ENCODE assay signal across 8 mouse cellular contexts in the genomic region with DNA sequence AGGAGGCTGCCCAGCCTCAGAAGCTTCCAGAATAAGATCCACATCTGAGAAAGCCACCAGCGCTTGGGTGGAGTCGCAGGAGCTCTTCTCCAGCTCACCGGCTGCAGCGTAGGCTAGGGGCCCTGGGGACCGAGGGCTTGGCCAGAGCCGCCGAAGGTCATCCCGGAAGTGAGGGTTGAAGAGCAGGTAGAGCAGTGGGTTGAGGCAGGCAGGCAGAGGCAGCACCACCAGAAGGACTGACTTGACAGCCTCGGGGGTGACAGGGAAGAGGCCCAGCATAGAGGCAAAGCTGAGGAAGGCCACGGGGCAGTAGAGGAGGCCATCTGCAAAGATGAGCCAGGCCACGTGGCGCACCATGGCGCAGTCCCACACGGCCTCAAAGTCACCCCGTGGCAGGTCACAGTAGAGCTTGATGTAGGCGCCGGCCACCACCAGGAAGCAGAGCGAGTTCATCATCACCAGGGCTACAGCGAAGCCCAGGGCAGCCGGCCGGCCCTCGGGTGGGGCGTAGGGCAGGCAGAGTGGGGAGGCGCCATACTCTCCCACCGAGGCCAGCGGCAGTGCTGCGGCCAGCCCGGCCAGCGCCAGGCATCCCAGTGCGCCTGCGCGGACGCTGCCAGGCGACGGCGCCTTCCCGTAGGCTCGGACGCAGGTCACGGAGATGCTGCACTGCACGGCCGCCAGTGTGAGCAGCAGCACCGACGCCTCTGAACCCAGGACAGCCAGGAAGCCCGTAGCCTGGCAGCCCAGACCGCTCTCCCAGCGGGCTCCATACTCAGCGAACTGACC. TPM values are rescaled to one million over a fixed set of nuclear protein-coding genes. Genes with fewer than 3 reads are reported as not detected.
A peak's percentile ranks its signal among the peaks of the same experiment; 100 is the strongest.
DNase-seq lines count a peak whose midpoint lies in the region; ATAC-seq and TF ChIP-seq lines count a peak whose summit lies in the region.

No protein-coding gene starts in this region.

- H3K9me3 ChIP-seq in forebrain, embryonic 15.5 days = no peaks in the 10 kb centered on the region
- H3K9me3 ChIP-seq in hindbrain, embryonic 10.5 days = no peaks in the 10 kb centered on the region
- H3K9me3 ChIP-seq in lung, embryonic 14.5 days (ENCODE audit: low read depth, low read length) = no peaks in the 10 kb centered on the region
- H3K9me3 ChIP-seq in neural tube, embryonic 15.5 days (replicated peaks) = no peaks in the 10 kb centered on the region

- no peaks in the 10 kb centered on the region for H3K36me3 ChIP-seq in forebrain, embryonic 15.5 days
- H3K36me3 ChIP-seq in hindbrain, embryonic 10.5 days = no peaks in the 10 kb centered on the region
- H3K36me3 ChIP-seq in lung, embryonic 14.5 days (ENCODE audit: insufficient read depth) = no peaks in the 10 kb centered on the region
- no peaks in the 10 kb centered on the region for H3K36me3 ChIP-seq in neural tube, embryonic 15.5 days

- no peak for TF ChIP-seq CTCF in lung, embryonic 14.5 days (IDR thresholded peaks at IDR 0.05; ENCODE audit: low read depth)

- H3K27me3 ChIP-seq in forebrain, embryonic 15.5 days = 0 out of 2 replicates have a peak, but pooled peaks cover 3% of the 10 kb centered on the region
- peaks cover 59% of the 10 kb centered on the region for H3K27me3 ChIP-seq in hindbrain, embryonic 10.5 days (ENCODE audit: insufficient read depth, poor library complexity, severe bottlenecking)
- H3K27me3 ChIP-seq in lung, embryonic 14.5 days (ENCODE audit: insufficient read depth, low read length) = peaks cover 17% of the 10 kb centered on the region; the same call in 1 of the 2 replicates
- H3K27me3 ChIP-seq in neural tube, embryonic 15.5 days (replicated peaks) = peaks cover 10% of the 10 kb centered on the region

- peak overlapping the region; percentile 91 for H3K4me2 ChIP-seq in forebrain, embryonic 15.5 days (replicated peaks)
- H3K4me2 ChIP-seq in lung, embryonic 14.5 days = peak overlapping the region; percentile 73
- peak overlapping the region; percentile 67 for H3K4me2 ChIP-seq in neural tube, embryonic 15.5 days

- H3K27ac ChIP-seq in forebrain, embryonic 15.5 days (replicated peaks) = no peak overlapping the region
- peak overlapping the region; percentile 77 for H3K27ac ChIP-seq in hindbrain, embryonic 10.5 days
- H3K27ac ChIP-seq in lung, embryonic 14.5 days (ENCODE audit: low read depth) = no peak overlapping the region
- 0 out of 2 replicates have a peak overlapping the region, but pooled peaks have one; percentile 3 for H3K27ac ChIP-seq in neural tube, embryonic 15.5 days (replicated peaks)

- ATAC-seq in forebrain, embryonic 15.5 days (replicated peaks) = peak; percentile 82
- peak; percentile 84 for ATAC-seq in lung, embryonic 14.5 days (ENCODE audit: insufficient read depth)
- ATAC-seq in neural tube, embryonic 15.5 days (ENCODE audit: low FRiP score) = peak; percentile 82

- H3K9ac ChIP-seq in forebrain, embryonic 15.5 days (replicated peaks) = peak overlapping the region; percentile 55
- peak overlapping the region; percentile 43 for H3K9ac ChIP-seq in lung, embryonic 14.5 days
- H3K9ac ChIP-seq in neural tube, embryonic 15.5 days (replicated peaks) = peak overlapping the region; percentile 43

- DNase-seq in MN1 (ENCODE audit: low spot score) = peak; percentile 46
- peak; percentile 71 for DNase-seq in cerebellum, adult 11-12 months
- peak; percentile 81 for DNase-seq in hindbrain, embryonic 10.5 days (ENCODE audit: low spot score)
- peak; percentile 32 for DNase-seq in layer of hippocampus, adult 9-11 months
- DNase-seq in lung, embryonic 14.5 days = peak; percentile 85
- DNase-seq in urinary bladder, postnatal 25 days (ENCODE audit: low spot score) = peak; percentile 28

- peaks cover 6% of the 10 kb centered on the region; the same call in 1 of the 2 replicates for H3K4me1 ChIP-seq in forebrain, embryonic 15.5 days
- peaks cover 19% of the 10 kb centered on the region for H3K4me1 ChIP-seq in hindbrain, embryonic 10.5 days (replicated peaks)
- H3K4me1 ChIP-seq in lung, embryonic 14.5 days (ENCODE audit: insufficient read depth) = no peaks in the 10 kb centered on the region
- peaks cover 9% of the 10 kb centered on the region; the same call in 1 of the 2 replicates for H3K4me1 ChIP-seq in neural tube, embryonic 15.5 days

- WGBS in forebrain, embryonic 15.5 days = 37% methylated on average over 47 of the region's 48 CpGs
- 30% methylated on average over 48 of the region's 48 CpGs for WGBS in hindbrain, embryonic 10.5 days
- 31% methylated on average over 48 of the region's 48 CpGs for WGBS in lung, embryonic 14.5 days
- 28% methylated on average over 48 of the region's 48 CpGs for WGBS in neural tube, embryonic 15.5 days

- peak overlapping the region; percentile 51 for H3K4me3 ChIP-seq in forebrain, embryonic 15.5 days
- H3K4me3 ChIP-seq in hindbrain, embryonic 10.5 days = peak overlapping the region; percentile 55
- H3K4me3 ChIP-seq in lung, embryonic 14.5 days (ENCODE audit: low read depth, low read length) = peak overlapping the region; percentile 39
- peak overlapping the region; percentile 43 for H3K4me3 ChIP-seq in neural tube, embryonic 15.5 days (replicated peaks)

RNA-seq across cellular contexts. Expression of a gene that starts 25.0 kb away (rescaled TPM):
- 26.8 and 30.3 TPM in 2 replicates for polyA plus RNA-seq in forebrain, embryonic 15.5 days (2015; fragmentation: Nextera tagmentation; extraction: Ambion mirVana)
- 47.8 and 62.8 TPM in 2 replicates for polyA plus RNA-seq in hindbrain, embryonic 10.5 days (2016; fragmentation: Nextera tagmentation; extraction: Ambion mirVana)
- polyA plus RNA-seq in lung, embryonic 14.5 days (2014; fragmentation: Nextera tagmentation; extraction: Ambion mirVana) = 32.6 and 36.4 TPM in 2 replicates
- polyA plus RNA-seq in neural tube, embryonic 15.5 days (2015; fragmentation: Nextera tagmentation; extraction: Ambion mirVana) = 11.4 and 15.6 TPM in 2 replicates

RNA-seq across cellular contexts. Expression of a gene that starts 31.6 kb away (rescaled TPM):
- polyA plus RNA-seq in forebrain, embryonic 15.5 days (2015; fragmentation: Nextera tagmentation; extraction: Ambion mirVana) = 16.4 and 16.6 TPM in 2 replicates
- 6.7 and 7.2 TPM in 2 replicates for polyA plus RNA-seq in hindbrain, embryonic 10.5 days (2016; fragmentation: Nextera tagmentation; extraction: Ambion mirVana)
- polyA plus RNA-seq in lung, embryonic 14.5 days (2014; fragmentation: Nextera tagmentation; extraction: Ambion mirVana) = 11.5 and 12.9 TPM in 2 replicates
- 13.3 and 16.3 TPM in 2 replicates for polyA plus RNA-seq in neural tube, embryonic 15.5 days (2015; fragmentation: Nextera tagmentation; extraction: Ambion mirVana)

Comparison
In these comparisons a context has a peak if more than half of its experiments do, and no peak if none do; other contexts are left out.
1. DNase-seq: peak in every context shown above with its lines; median percentile 85 in lung, embryonic 14.5 days; 81 in hindbrain, embryonic 10.5 days; 71 in cerebellum, adult 11-12 months; 46 in MN1; 32 in layer of hippocampus, adult 9-11 months; 28 in urinary bladder, postnatal 25 days.
2. H3K27ac ChIP-seq: peak in hindbrain, embryonic 10.5 days (single experiment) and neural tube, embryonic 15.5 days (single experiment); none in forebrain, embryonic 15.5 days (single experiment) and lung, embryonic 14.5 days (single experiment).
3. Peak in every context shown above with its lines, with median percentiles within 50 percentile points of each other: ATAC-seq, H3K4me2 ChIP-seq, H3K4me3 ChIP-seq and H3K9ac ChIP-seq.